Mouse (Mus musculus) erythroblast, embryonic 14.5 days (primary cell): ENCODE measurements around the gene Cnga1. TPM values are rescaled to one million over a fixed set of nuclear protein-coding genes. Genes with fewer than 3 reads are reported as not detected.
"Not testable (repeated sequence)": the region's sequence is repeated elsewhere in the genome, so short reads cannot be mapped to it uniquely, and the experiment has no call there.

ENCODE experiments used
- H3K27me3 ChIP-seq: 2 replicates; pipeline ENCODE4 v1.6.1; 2012; ENCODE audit warnings: inconsistent platforms; ENCODE audit not compliant: control insufficient read depth
- H3K36me3 ChIP-seq: 2 replicates; pipeline ENCODE4 v1.6.1; 2012; ENCODE audit warnings: mild to moderate bottlenecking, inconsistent platforms; ENCODE audit not compliant: control insufficient read depth
- H3K4me1 ChIP-seq: 2 replicates; pipeline ENCODE4 v1.6.1; 2012; ENCODE audit warnings: inconsistent platforms; ENCODE audit not compliant: control insufficient read depth
- H3K4me3 ChIP-seq: replicated peaks from 2 replicates; pipeline ENCODE3; 2012; ENCODE audit warnings: moderate library complexity, mild to moderate bottlenecking, inconsistent platforms
- H3K9me3 ChIP-seq: 2 replicates; pipeline ENCODE4 v1.6.1; 2012; ENCODE audit warnings: low read length, inconsistent platforms, mixed read lengths; ENCODE audit not compliant: control insufficient read depth
- GATA1 ChIP-seq: IDR thresholded peaks from 2 replicates; pipeline ENCODE4 v1.6.1; 2012; ENCODE audit warnings: low read length, inconsistent platforms, mixed read lengths
- TAL1 ChIP-seq: IDR thresholded peaks from 3 replicates; pipeline ENCODE4 v1.6.1; 2012; ENCODE audit warnings: low read length, inconsistent platforms, mixed read lengths
- polyA plus RNA-seq: library from polyadenylated mRNA; stranded (reverse); fragments of >175 nt; gene quantifications from 2 replicates; pipeline ENCODE4 v1.2.3, GENCODE M21; 2012

Gene Cnga1
- polyA plus RNA-seq, 1 experiment, result not detected

GRCm38 (mm10) chr5:72603138-72603537 is 40.9 kb downstream of the Cnga1 start:
- Histone ChIP-seq H3K4me3 (no peak overlapping the region), H3K4me1 (no peaks in the 10 kb centered on the region), H3K9me3 (no peaks in the 10 kb centered on the region), H3K27me3 (no peaks in the 10 kb centered on the region), H3K36me3 (no peaks in the 10 kb centered on the region)
- TF ChIP-seq GATA1 (no peak), TAL1 (no peak)

- H3K36me3 ChIP-seq, result no peaks in the 10 kb centered on the region
- H3K27me3 ChIP-seq, result no peaks in the 10 kb centered on the region
- TF ChIP-seq GATA1 (no peak), TAL1 (no peak)
- no peak overlapping the region for H3K4me3 ChIP-seq
- H3K9me3 ChIP-seq, result no peaks in the 10 kb centered on the region
- no peaks in the 10 kb centered on the region for H3K4me1 ChIP-seq
These were observed 43.1 kb downstream of the Cnga1 start for GRCm38 (mm10) chr5:72601006-72601405.

GRCm38 (mm10) chr5:72587192-72587681 is 56.8 kb downstream of the Cnga1 start, which contains the start of gene Gm5868:
TSS of gene Gm5868 (minus strand) at chr5:72587551.
- H3K4me3 ChIP-seq, result no peak within 1 kb of the TSS
- peaks cover 25% of the 10 kb centered on the region for H3K27me3 ChIP-seq
- no peaks in the 10 kb centered on the region for H3K4me1 ChIP-seq
- no peak for TF ChIP-seq GATA1
- TF ChIP-seq TAL1, result no peak
- H3K36me3 ChIP-seq, result no peaks in the 10 kb centered on the region
- H3K9me3 ChIP-seq, result no peaks in the 10 kb centered on the region

GRCm38 (mm10) chr5:72586667-72587191 is 57.3 kb downstream of the Cnga1 start:
- H3K9me3 ChIP-seq, H3K4me3 ChIP-seq, H3K4me1 ChIP-seq, H3K36me3 ChIP-seq: not testable (repeated sequence)
- H3K27me3 ChIP-seq, result peaks cover 27% of the 10 kb centered on the region

- not testable (repeated sequence) for H3K4me1 ChIP-seq, H3K36me3 ChIP-seq, H3K4me3 ChIP-seq, H3K9me3 ChIP-seq
- peaks cover 33% of the 10 kb centered on the region for H3K27me3 ChIP-seq
These were observed 58.0 kb downstream of the Cnga1 start for GRCm38 (mm10) chr5:72586122-72586521.

GRCm38 (mm10) chr5:72580970-72581332 is 63.1 kb downstream of the Cnga1 start, which contains the start of gene Zar1:
TSS of gene Zar1 (minus strand) at chr5:72581254.
- H3K36me3 ChIP-seq, H3K4me3 ChIP-seq, H3K4me1 ChIP-seq, H3K9me3 ChIP-seq: not testable (repeated sequence)
- H3K27me3 ChIP-seq, result peaks cover 32% of the 10 kb centered on the region

GRCm38 (mm10) chr5:72580088-72580969 is 63.7 kb downstream of the Cnga1 start:
- H3K36me3 ChIP-seq, H3K9me3 ChIP-seq, H3K4me3 ChIP-seq: not testable (repeated sequence)

GRCm38 (mm10) chr5:72579599-72579998 is 64.5 kb downstream of the Cnga1 start:
- H3K4me1 ChIP-seq, H3K4me3 ChIP-seq, H3K36me3 ChIP-seq, H3K9me3 ChIP-seq: not testable (repeated sequence)
- H3K27me3 ChIP-seq, result peaks cover 29% of the 10 kb centered on the region

More at GRCm38 (mm10) chr5:72580088-72580969, 63.7 kb downstream of the Cnga1 start:
- not testable (repeated sequence) for H3K4me1 ChIP-seq
- H3K27me3 ChIP-seq, result peaks cover 29% of the 10 kb centered on the region

- Histone ChIP-seq H3K4me1 (peaks cover 5% of the 10 kb centered on the region), H3K27me3 (no peaks in the 10 kb centered on the region), H3K4me3 (no peak overlapping the region), H3K9me3 (peaks cover 64% of the 10 kb centered on the region), H3K36me3 (no peaks in the 10 kb centered on the region)
- TF ChIP-seq GATA1 (no peak), TAL1 (no peak)
These were observed 78.5 kb downstream of the Cnga1 start for GRCm38 (mm10) chr5:72565621-72566020.

- H3K9me3 ChIP-seq, result peaks cover 44% of the 10 kb centered on the region
- not testable (repeated sequence) for H3K36me3 ChIP-seq, H3K27me3 ChIP-seq, H3K4me3 ChIP-seq
- peaks cover 19% of the 10 kb centered on the region for H3K4me1 ChIP-seq
These were observed 80.9 kb downstream of the Cnga1 start for GRCm38 (mm10) chr5:72563183-72563582.
